Mouse (Mus musculus) erythroblast, embryonic 14.5 days (primary cell): ENCODE measurements around the gene Sdk1.

Experiments
- GATA1 ChIP-seq: IDR thresholded peaks from 2 replicates; pipeline ENCODE4 v1.6.1; 2012; ENCODE audit warnings: low read length, inconsistent platforms, mixed read lengths
- TAL1 ChIP-seq: IDR thresholded peaks from 3 replicates; pipeline ENCODE4 v1.6.1; 2012; ENCODE audit warnings: low read length, inconsistent platforms, mixed read lengths

DNA sequence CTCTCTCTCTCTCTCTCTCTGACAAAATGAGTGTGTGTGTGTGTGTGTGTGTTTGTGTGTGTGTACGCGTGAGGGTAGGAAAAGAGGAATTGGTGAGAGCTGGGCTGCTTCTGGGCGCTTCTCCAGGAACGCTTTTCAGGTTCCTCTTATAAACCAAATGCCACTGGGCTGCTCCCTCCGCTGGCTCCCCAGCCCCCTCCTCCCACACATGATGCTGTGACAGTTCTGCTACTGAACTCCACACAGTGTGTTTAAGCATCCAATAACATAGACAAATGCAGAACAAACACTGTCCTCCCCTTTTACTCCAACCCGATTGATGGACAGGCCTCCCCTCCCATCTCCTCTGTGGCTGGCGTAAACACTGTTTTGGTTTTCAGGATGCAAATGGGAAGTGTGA lies 513.0 kb downstream of the Sdk1 start:
- TF ChIP-seq GATA1: no peak
- TF ChIP-seq TAL1: no peak
